Mouse (Mus musculus): Measurements from ENCODE around the gene Zfp809.

Gene Zfp809

GRCm38 (mm10) chr9:22259184-22260091, 33.9 kb downstream of the Zfp809 start, which contains the start of gene Zfp599:
TSS of gene Zfp599 (minus strand) at chr9:22259895.
- in situ Hi-C loops (cut with MboI; ENCODE audit: unreplicated experiment in 2 of 2), result no loop called here

- in situ Hi-C loops (cut with MboI; ENCODE audit: unreplicated experiment in 2 of 2), result no loop called here
These were observed 34.5 kb downstream of the Zfp809 start for GRCm38 (mm10) chr9:22260092-22260422.

- in situ Hi-C loops (cut with MboI; ENCODE audit: unreplicated experiment in 2 of 2), result no loop called here
These were observed 36.1 kb downstream of the Zfp809 start for GRCm38 (mm10) chr9:22261594-22261993.

- in situ Hi-C loops (cut with MboI; ENCODE audit: unreplicated experiment in 2 of 2), result no loop called here
These were observed 37.1 kb downstream of the Zfp809 start for GRCm38 (mm10) chr9:22262611-22263010.

- in situ Hi-C loops (cut with MboI; ENCODE audit: unreplicated experiment in 2 of 2), result no loop called here
These were observed 43.4 kb downstream of the Zfp809 start for GRCm38 (mm10) chr9:22268886-22269285.

- in situ Hi-C loops (cut with MboI; ENCODE audit: unreplicated experiment in 2 of 2), result no loop called here
These were observed 53.2 kb downstream of the Zfp809 start for GRCm38 (mm10) chr9:22278733-22279132.
